Mouse (Mus musculus): Measurements from ENCODE around the gene Flrt1.
"Not testable (repeated sequence)": the region's sequence is repeated elsewhere in the genome, so short reads cannot be mapped to it uniquely, and the experiment has no call there.

The Flrt1 gene

DNA sequence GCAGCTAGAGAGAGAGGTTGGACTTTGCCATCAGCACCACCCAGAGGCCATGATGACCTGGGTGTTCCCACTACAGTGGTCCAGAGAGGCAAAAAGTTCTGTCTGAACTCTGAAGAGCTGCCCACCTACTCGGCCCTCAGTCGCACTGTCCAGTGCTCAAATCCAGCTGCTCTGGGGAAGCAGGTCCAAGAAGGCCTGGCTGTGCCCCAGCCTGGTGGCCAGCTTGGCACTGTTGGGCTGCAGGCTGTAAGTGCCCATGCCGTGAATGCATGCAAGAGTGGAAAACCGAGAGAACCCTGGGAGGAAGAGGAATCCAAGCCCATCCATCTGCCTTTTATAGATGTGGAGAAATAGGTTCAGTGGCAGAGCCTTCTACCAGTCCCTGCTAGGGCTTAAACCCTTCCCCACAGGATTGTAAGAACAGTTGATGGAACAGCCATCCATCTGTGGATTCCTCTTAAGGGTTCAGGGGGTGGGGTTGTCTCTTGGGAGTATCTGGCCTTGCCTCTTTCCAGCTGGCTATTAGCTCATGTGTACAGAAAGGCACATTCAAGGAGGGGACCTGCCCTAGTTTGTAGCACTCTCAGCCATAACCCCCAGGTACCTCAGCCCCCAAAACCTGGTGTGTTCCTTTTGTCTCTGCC lies 2.1 kb downstream of the Flrt1 start:
- DNase-seq (ENCODE audit: low read depth, low spot score): no peak

DNA sequence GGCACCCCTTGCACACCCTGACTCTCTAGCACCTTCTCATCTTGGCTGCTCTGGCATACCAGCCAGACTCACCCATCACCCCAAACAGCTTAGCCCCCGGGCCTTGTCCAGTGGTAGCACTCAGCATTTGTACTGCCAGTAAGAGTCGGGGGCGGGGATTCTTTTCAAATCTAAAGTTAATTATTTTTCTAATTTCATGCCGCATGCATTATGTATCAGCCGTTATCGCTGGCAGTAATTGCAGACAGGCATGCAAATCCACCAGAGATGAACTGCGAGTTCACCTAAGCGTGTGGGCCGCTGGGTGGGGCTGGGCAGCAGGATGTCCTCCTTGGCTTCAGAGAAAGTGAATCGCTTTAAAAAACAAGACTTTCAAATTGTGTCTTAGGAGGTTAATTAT lies 3.5 kb downstream of the Flrt1 start:
- no peak for DNase-seq (ENCODE audit: low read depth, low spot score)

DNA sequence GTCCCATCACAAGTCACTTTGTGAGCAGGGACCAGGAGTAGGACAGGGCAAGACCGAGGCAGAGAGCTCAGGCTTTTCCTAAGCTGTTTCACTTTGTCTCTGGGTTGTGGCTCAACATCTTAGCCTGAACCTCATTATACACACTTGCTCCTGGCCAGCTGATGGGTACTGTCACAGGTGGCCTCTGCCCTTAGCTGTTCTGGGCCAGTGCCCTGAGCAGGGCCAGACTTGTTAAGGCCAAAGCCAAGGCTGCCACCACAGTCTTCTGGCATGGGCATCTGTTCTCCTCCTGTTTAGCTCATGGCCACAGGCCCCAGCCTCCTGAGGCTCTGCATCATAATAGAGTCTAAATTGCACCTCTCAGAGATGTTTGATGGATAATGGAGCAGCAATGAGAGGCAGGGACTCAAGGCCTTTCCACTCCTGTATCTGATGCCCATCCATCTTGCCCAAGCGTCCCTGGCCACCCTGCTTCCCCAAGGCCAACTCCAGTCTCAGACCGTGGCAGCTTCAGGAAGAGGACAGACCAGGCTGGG lies 5.8 kb downstream of the Flrt1 start:
- DNase-seq (ENCODE audit: low read depth, low spot score): no peak

DNA sequence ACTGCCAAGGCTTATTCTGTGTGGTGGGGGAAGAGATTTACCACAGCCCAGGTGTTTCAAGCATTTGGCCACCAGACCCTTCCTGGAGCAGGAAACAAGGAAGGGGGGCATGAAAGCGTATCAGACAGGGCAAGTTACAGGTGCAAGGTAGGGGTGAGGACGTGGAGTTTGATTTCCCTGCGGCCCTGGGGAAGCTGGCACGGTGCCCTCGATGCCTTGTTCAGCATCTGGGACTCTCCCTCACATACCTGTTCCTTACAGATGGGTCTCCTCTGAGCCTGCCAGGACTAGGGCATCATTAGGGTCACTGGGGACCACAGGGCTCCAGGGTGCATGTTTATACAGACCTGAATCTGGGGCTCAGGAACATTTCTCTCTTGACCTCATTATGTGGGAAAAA lies 12.8 kb downstream of the Flrt1 start:
- DNase-seq (ENCODE audit: low read depth, low spot score): no peak

DNA sequence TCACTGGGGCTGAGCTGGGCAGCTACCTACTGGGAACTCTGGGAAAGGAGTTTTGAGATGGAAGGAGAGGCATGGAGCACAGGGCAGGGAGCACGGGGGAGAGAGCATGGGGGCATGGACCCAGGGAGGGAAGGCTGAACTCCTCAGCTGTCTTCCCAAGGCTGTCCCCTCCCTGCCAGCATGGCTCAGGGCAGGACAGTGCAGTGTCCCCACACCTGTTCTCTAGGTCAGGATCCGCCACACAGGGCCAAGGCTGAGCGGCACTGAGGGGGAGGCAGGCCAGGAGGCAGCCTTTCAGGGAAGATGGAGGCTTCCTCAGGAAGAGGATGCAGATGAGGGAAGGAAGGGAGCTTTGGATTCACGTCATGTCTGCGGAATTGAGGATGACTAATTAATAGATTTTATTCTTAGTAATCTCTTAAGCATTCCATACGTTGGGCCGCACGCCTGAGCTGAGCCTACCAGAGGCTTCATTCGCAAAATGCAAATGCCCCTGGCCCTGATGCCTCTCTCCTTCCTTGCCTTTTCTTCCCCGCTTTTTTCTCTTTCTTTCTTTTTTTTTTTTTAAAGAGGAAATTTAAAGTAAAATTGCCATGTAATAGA lies 14.0 kb downstream of the Flrt1 start:
- DNase-seq (ENCODE audit: low read depth, low spot score): no peak

DNA sequence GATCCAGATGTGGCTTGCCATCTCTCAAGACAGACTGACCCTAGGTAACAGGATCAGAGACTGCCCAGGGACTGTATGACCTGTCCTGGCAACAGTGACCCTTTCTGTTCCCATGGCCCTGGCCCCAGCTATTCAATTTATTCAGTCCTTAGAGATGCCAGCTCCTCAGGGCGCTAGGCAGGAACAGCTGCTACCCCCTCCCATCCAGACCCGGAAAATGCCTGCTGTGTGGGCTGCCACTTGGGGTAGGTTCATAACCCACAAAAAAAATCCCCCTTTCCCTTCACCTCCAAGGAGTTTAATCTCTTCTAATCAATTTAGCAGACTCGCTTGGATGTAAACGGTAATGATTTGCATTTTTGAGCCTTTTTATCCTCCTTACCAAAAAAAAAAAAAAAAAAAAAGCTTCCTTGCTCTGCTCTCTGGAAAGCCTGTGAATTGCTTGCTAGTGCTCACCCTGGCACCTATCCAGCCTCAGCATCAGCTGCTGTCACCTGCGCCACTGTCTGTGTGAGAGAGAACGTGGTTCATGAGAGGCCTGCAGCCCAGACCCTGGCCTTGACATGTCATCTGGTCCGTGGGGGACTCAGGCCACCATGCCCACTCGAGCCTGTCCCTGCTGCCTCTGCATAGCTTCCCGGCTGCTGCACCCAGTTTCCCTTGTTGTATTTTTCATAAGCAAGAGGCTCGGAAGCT lies 15.0 kb downstream of the Flrt1 start:
- DNase-seq (ENCODE audit: low read depth, low spot score): no peak

DNA sequence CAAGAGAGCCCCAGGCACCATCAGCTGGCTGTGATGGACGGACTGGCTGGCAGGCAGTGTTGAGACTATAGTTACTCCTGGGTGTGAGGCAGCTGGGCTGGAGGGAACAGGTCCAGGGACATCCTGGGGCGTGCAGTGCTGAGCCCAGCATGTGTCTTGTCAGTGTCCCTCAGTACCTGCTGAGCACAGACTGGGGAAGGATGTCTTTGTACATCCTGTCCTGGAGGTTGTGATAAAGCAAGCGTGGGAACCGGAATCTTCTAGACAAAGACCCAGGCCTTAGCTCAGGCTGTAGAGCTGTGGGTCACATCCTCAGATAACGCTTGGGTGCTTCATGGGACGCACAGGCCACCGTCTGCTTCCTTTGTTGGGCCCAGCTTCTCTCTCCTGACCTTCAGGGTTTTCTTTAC lies 15.7 kb downstream of the Flrt1 start:
- no peak for DNase-seq (ENCODE audit: low read depth, low spot score)

DNA sequence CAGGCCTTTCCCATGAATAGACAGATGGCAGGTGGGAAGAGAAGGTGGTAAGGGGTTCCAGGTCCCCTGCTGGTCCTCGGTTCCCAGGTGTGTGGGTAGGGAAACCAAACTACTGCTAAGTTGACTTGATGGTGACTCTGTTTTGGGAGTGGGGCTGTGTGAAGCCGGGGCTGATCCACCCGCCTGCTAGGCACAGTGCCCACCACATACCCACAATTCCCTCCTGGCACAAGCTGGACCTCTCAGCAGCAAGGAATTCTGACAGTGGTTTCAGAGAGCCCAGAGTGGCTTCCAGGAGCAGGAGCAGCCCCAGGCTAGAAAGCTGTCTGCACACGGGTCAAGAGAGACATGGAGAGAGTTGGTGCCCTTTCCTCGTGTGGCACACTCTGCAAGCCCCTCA lies 16.5 kb downstream of the Flrt1 start:
- DNase-seq (ENCODE audit: low read depth, low spot score): no peak

DNA sequence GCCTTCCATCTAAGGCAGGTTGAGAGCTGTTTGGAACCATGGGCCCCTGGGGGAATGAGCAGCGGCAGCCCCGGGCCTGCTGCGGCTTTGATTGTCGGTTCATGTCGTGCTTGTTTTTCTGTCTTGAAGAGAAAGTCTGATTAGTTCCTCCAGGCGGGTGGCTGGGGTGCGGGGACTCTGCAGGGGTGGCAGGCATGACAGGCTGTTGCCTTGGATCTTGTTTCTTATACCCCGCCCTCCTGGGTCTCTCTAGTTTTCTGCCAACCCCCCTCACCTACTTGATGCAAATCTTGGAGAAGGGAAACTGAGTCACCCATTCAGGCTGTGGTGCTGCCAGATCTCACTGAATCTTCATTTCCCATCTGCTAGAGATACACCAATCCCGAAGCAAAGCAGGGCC lies 17.0 kb downstream of the Flrt1 start:
- DNase-seq (ENCODE audit: low read depth, low spot score): no peak

DNA sequence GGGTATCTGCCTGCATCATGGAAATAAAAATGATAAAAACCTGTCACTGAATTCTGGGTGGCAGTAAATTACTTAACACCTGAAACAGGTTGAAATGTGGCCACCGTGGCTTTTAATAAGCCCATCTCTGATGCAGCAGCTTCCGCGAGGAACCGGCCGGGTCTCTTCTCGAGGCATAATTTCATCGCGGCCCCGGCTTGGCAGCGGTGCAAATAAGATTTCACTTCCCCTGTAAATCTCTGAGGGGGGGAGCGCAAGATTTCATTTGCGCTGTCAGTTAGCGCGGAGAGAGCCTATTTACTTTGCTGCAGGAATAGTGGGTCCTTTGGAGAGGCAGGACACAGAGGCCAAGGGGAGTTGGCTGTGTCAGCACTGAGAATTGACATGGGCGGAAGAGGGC lies 20.8 kb downstream of the Flrt1 start:
- DNase-seq (ENCODE audit: low read depth, low spot score): no peak

DNA sequence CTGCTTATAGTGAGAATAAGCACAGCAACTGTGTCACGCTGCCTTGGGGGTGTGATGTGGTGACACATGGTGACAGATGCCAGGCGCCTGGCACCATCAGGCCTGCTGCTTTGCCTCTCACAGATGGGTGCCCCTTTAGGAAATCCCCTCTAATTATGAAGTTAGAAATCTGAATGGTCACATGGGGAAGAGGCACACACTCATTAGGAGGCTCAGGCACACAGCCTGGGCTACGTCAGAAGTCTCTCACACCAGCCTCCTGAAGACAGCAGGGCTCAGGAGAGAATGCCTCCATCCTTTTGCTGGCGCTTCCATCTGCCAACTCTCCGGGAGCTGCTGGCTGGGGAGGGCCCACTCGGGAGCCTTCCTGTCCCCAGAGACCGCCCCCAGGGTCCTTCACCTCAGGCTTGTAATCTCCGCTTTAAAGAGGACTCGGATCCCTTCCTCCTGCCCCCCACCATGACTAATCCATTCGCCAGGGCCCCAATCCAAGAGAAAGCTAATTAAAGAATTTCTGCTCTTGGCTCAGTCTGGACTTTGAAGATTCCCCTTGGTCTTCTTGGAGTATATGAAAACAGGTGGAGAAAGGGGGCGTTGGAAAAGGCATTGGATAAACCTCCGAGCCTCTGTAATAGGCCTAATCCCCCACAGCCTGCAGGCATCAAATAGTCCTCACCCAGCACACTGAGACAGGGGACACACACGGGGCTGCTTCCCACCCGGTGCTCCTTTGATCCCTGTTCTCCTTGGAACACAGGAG lies 22.3 kb downstream of the Flrt1 start:
- DNase-seq (ENCODE audit: low read depth, low spot score): no peak

DNA sequence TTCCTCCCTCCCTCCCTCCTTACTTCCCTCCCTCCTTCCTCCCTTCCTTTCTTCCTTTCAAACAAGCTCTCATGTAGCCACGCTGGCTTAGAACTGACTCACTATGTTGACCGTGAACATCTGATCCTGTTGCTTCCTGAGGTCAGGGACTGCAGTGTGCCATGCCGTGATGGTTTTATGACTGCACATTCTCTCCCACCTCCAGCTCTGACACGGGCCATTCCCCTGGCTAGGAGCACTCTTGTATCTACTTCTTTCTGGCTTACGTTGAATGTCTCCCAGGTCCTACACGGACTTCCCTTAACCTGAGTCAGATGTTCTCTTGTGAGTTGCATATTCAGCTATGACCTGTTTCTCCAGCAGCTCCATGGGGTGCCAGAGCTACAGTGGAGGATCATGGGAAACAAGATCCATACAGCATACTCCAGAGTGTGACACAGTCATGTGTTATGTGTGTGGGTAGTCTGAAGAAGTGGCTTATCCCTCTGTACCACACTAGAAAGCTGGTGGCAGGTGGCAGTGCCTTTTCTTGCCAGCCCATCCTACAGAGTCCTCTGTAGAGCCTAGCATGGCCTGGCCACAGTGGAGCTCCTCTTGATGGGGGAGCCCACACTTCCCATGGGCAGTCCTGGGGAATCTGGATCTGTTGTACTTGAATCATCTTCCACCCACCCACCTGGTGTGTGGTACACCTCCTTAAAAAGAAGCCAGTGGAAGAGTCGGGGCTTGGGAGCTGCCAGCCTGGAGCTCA lies 23.8 kb downstream of the Flrt1 start:
- DNase-seq (ENCODE audit: low read depth, low spot score): no peak

DNA sequence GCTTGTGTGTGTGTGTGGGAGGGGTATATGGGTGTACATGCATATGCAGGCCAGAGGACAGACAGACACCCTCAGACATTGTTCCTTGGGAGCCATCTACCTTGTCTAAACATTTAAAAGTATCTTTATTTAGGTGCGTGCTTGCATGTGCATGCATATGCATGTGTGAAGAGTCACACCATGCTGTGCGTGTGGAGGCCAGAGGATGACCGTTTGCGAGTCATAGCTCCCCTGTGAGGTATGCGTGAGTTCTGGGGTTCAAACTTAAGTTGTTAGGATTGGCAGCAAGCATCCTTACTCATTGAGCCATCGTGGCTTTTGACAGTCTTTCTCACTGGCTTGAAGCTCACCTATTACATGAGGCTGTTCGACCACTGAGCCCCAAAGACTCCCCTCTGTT lies 27.3 kb downstream of the Flrt1 start:
- DNase-seq (ENCODE audit: low read depth, low spot score): no peak

DNA sequence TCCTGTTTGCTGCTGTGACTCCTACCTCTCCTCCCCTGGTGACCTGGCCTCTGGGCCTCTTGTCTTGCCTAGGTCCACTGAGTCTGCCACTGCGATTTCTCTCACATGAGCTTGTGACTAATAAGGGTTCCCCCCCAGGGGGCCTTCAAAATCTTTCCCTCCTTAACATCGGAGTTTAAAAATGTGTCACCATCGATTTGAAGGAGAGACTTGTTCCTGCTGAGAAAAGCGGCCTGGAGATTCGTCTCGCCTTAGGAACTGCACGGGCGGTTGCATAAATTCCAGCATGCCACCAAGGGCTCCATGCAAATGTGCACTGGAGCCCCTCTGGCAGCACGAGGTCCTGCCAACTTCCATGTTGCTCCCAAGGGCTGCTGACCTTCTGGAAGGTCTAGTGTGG lies 27.9 kb downstream of the Flrt1 start:
- DNase-seq (ENCODE audit: low read depth, low spot score): no peak

DNA sequence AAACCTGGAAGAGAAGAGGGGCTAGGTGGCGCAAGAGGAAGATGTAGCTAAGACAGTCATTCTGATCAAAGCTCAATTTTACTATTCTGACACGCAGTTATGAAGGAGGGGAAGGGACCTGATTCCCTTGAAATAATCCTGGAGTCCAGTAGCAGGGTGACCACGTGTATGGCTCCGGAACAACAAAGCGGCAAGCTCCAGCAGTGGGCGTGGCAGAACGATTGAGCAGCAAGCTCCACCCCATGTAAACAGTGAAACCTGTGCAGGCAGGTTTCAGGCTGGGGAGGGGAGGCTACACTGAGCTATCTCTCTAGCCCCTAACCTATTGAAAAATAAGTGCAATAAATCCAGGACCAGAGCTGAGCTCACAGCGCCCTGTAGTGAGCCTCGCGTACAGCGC lies 30.2 kb downstream of the Flrt1 start:
- DNase-seq (ENCODE audit: low read depth, low spot score): not testable (repeated sequence)

DNA sequence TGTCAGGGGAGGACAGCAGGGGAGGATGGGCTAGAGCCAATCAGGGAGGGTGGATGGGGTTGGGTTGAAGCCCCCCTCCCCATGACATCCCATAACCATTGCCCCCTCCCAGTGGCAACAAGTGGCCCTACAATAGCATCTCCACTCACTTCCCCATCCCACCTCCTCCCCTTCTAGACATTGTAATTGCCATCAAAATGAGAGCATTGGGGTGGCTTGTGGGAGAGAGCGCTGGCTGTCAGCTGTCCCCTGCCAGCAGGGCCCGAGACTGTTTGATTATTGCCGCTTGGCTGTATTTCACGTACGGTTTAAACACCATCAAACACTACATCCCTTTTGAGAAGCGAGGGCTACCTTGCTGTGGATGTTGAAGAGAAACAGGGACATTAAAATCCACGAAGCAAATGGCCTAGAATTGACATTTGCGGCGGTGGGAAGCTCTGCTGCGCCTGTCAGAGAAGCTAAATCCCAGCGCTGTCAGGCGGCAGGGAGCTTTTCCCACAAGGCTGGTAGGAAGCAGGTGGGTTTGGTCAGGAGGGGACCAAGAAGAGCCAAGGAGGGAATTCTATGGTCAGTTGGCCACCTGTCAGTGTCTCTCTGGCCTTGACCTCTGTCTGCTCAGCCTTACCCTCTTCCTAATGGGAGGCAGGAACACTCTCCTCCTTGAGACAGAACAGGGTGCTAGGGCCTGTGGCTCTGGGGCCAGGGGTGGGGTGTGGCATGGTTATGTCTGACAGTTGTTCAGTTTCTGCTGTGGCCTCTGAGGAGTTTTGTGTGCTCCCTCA lies 31.3 kb downstream of the Flrt1 start:
- DNase-seq (ENCODE audit: low read depth, low spot score): no peak

DNA sequence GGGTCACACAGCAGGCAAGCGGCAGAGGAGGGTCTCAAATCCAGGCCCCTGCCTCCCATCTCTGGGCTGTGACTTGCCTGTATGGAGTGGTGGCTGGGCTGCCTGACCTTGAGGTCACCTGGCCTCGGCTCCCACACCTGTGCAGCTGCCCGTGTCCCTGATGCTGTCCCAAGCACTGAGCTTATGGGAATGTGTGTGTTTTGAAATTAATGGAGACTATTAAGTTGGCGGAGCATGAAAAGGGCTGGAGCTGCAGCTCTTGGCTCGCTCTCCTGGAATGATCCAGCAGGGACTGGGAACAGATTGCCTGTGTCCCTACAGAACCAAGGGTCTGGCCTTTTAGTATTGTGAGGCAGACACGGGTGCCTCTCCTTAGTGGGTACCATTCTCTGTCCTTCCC lies 33.3 kb downstream of the Flrt1 start:
- no peak for DNase-seq (ENCODE audit: low read depth, low spot score)

DNA sequence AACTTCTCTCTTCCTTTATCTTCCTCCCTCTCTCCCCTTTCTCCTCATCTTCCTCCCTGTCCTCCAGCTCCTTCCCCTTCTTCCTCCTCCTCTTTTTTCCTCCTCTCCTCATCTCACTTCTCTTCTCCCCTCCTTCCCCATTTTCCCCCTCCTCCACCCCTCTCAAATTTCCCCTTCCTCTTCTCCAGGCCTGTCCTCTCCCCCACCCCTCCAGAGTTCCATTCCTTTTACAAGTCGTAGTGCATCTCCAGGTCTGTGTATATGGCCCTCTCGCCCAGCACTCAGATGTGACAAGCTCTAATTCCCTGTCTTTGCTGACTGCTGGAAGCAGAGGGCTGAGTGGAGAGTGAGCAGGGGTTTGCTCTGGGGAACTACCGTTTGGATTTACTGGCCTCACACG lies 34.8 kb downstream of the Flrt1 start:
- no peak for DNase-seq (ENCODE audit: low read depth, low spot score)

DNA sequence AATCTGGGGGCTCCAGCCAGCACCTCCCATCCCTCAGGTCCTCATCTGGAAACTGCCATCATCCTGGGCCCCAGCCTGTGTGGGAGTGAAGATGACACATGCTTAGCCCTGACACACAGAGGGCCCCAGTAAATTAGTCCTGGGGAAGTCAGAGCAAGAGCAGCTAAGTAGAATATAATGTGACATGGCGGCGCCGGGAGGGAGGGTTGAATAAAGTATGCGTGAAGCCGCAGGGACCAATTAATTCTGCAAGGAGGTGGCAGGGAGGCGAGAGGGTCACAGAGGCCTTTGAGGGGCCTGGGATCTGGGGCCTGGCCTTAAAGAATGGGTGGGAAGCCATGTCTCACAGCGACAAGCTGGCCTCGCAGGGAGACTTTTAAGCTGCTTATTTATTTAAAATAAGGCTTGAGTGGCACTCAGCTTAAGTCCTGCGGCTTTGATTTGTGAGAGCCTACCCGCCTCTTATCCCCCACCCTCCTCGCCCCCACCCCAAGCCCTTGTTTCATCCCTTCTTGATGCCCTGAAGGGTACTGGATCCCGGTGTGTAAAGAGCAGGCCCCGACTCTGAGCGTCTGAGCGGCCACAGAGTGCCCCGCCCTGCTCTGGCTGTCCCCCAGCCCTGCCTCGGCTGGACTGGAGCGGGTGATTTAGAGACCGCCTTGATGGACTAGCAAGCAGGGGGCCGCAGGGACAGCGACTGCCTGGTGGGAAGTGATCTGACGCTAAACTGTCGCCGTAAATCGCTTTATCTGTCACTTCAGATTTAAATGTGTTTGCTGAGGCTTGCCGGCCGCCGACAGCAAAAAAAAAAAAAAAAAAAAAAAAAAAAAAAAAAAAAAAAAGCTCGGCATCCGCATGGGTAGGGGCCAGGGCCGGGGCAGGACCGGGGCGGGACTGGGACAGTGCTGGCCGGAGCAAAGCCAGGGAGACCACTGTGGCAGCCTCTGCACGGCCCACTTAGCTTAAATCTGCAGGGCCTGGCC lies 35.5 kb downstream of the Flrt1 start:
- no peak for DNase-seq (ENCODE audit: low read depth, low spot score)
